Mouse (Mus musculus): ENCODE data around the gene Psapl1. TPM values are rescaled to one million over a fixed set of nuclear protein-coding genes. Genes with fewer than 3 reads are reported as not detected.

Gene Psapl1
- polyA plus RNA-seq, 1 experiment from 2014 or later: 0.10 TPM

DNA sequence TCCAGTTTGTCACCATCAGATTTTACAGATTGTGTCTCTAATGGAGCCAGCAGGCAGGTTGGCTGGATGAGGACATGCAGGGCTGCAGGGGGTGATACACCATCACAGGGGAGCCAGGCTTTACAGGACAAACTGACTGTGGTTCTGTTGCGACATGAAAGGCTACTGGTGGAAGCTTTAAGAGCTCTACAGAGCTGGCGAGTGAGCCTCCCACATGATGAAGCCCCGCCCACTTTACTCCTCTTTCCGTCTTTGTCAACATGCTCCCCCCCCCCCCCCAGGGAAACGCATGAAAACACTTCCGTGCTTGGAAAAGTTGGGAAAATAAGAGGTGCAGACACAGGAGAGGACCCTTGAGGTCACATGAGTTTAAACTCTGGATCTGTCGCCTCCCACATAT is 25.6 kb upstream of the Psapl1 start:
- Histone ChIP-seq H3K4me2 (ENCODE audit: low read length) (no peak overlapping the region), H3K4me1 (ENCODE audit: control insufficient read depth, insufficient read depth, low read depth, low read length) (peaks cover 12% of the 10 kb centered on the region), H3K27me3 (replicated peaks; ENCODE audit: control insufficient read depth, insufficient read depth, low read length) (no peaks in the 10 kb centered on the region), H3K27ac (ENCODE audit: low read depth, low read length) (no peak overlapping the region), H3K9ac (ENCODE audit: low read depth, low read length) (no peak overlapping the region), H3K9me3 (ENCODE audit: control insufficient read depth, low read length) (no peaks in the 10 kb centered on the region), H3K36me3 (ENCODE audit: control insufficient read depth, insufficient read depth, low read length) (no peaks in the 10 kb centered on the region), H3K4me3 (ENCODE audit: low read length) (no peak overlapping the region)
- ATAC-seq: no peak
- 57% methylated on average over 7 of the region's 7 CpGs for WGBS

GRCm38 (mm10) chr5:36178785-36179184 is 25.0 kb upstream of the Psapl1 start:
- Histone ChIP-seq H3K4me2 (ENCODE audit: low read length) (no peak overlapping the region), H3K27me3 (replicated peaks; ENCODE audit: control insufficient read depth, insufficient read depth, low read length) (no peaks in the 10 kb centered on the region), H3K9me3 (ENCODE audit: control insufficient read depth, low read length) (no peaks in the 10 kb centered on the region), H3K36me3 (ENCODE audit: control insufficient read depth, insufficient read depth, low read length) (no peaks in the 10 kb centered on the region), H3K4me1 (ENCODE audit: control insufficient read depth, insufficient read depth, low read depth, low read length) (peaks cover 12% of the 10 kb centered on the region), H3K9ac (ENCODE audit: low read depth, low read length) (no peak overlapping the region), H3K4me3 (ENCODE audit: low read length) (no peak overlapping the region), H3K27ac (ENCODE audit: low read depth, low read length) (no peak overlapping the region)
- no peak for ATAC-seq
- WGBS: 93% methylated on average over 3 of the region's 3 CpGs

- Histone ChIP-seq H3K36me3 (ENCODE audit: control insufficient read depth, insufficient read depth, low read length) (no peaks in the 10 kb centered on the region), H3K4me1 (ENCODE audit: control insufficient read depth, insufficient read depth, low read depth, low read length) (peaks cover 8% of the 10 kb centered on the region), H3K27ac (ENCODE audit: low read depth, low read length) (no peak overlapping the region), H3K27me3 (replicated peaks; ENCODE audit: control insufficient read depth, insufficient read depth, low read length) (no peaks in the 10 kb centered on the region), H3K9ac (ENCODE audit: low read depth, low read length) (no peak overlapping the region), H3K4me3 (ENCODE audit: low read length) (no peak overlapping the region), H3K9me3 (ENCODE audit: control insufficient read depth, low read length) (no peaks in the 10 kb centered on the region), H3K4me2 (ENCODE audit: low read length) (no peak overlapping the region)
- 90% methylated on average over 5 of the region's 5 CpGs for WGBS
- no peak for ATAC-seq
These were observed 24.1 kb upstream of the Psapl1 start for GRCm38 (mm10) chr5:36179708-36180107.

DNA sequence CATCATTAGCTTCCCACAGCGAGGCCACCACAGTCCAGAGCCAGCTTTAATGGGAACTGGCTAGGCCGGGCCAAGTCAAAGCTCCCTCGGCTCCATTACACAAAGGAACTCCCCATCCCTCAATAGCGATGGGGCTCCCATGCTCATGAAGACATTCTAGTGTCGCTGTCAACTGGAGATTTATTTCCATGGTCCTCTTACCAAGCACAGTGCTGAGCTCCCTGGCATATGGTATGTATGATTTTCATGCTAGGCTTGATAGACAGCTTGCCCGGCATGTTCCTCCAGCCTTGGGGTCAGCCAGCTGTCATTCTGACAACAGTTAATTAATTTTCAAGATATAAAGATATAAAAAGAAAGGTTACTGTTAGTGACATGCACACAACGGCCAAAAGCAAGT is 21.5 kb upstream of the Psapl1 start:
- Histone ChIP-seq H3K4me3 (ENCODE audit: low read length) (no peak overlapping the region), H3K27me3 (replicated peaks; ENCODE audit: control insufficient read depth, insufficient read depth, low read length) (no peaks in the 10 kb centered on the region), H3K36me3 (ENCODE audit: control insufficient read depth, insufficient read depth, low read length) (no peaks in the 10 kb centered on the region), H3K9ac (ENCODE audit: low read depth, low read length) (no peak overlapping the region), H3K4me2 (ENCODE audit: low read length) (no peak overlapping the region), H3K9me3 (ENCODE audit: control insufficient read depth, low read length) (no peaks in the 10 kb centered on the region), H3K4me1 (ENCODE audit: control insufficient read depth, insufficient read depth, low read depth, low read length) (no peaks in the 10 kb centered on the region; the same call in 1 of the 2 replicates), H3K27ac (ENCODE audit: low read depth, low read length) (no peak overlapping the region)
- ATAC-seq: peak; percentile 56
- 44% methylated on average over 7 of the region's 7 CpGs for WGBS

- no peak overlapping the region for H3K4me3 ChIP-seq (ENCODE audit: low read length)
- H3K9me3 ChIP-seq (ENCODE audit: control insufficient read depth, low read length): no peaks in the 10 kb centered on the region
- no peak overlapping the region for H3K9ac ChIP-seq (ENCODE audit: low read depth, low read length)
- no peak overlapping the region for H3K27ac ChIP-seq (ENCODE audit: low read depth, low read length)
- H3K4me2 ChIP-seq (ENCODE audit: low read length): no peak overlapping the region
- ATAC-seq: peak; percentile 38
- no peaks in the 10 kb centered on the region; the same call in 1 of the 2 replicates for H3K4me1 ChIP-seq (ENCODE audit: control insufficient read depth, insufficient read depth, low read depth, low read length)
- WGBS: 53% methylated on average over 8 of the region's 8 CpGs
- H3K27me3 ChIP-seq (replicated peaks; ENCODE audit: control insufficient read depth, insufficient read depth, low read length): no peaks in the 10 kb centered on the region
- no peaks in the 10 kb centered on the region for H3K36me3 ChIP-seq (ENCODE audit: control insufficient read depth, insufficient read depth, low read length)
These were observed 17.3 kb upstream of the Psapl1 start for GRCm38 (mm10) chr5:36186294-36187053.

- WGBS: 85% methylated on average over 4 of the region's 4 CpGs
- Histone ChIP-seq H3K9ac (ENCODE audit: low read depth, low read length) (no peak overlapping the region), H3K27ac (ENCODE audit: low read depth, low read length) (no peak overlapping the region), H3K4me3 (ENCODE audit: low read length) (no peak overlapping the region), H3K4me1 (ENCODE audit: control insufficient read depth, insufficient read depth, low read depth, low read length) (no peaks in the 10 kb centered on the region; the same call in 1 of the 2 replicates), H3K9me3 (ENCODE audit: control insufficient read depth, low read length) (no peaks in the 10 kb centered on the region), H3K36me3 (ENCODE audit: control insufficient read depth, insufficient read depth, low read length) (no peaks in the 10 kb centered on the region), H3K27me3 (replicated peaks; ENCODE audit: control insufficient read depth, insufficient read depth, low read length) (no peaks in the 10 kb centered on the region), H3K4me2 (ENCODE audit: low read length) (no peak overlapping the region)
- no peak for ATAC-seq
These were observed 15.5 kb upstream of the Psapl1 start for GRCm38 (mm10) chr5:36188310-36188709.

- H3K4me3 ChIP-seq (ENCODE audit: low read length): no peak overlapping the region
- no peak overlapping the region for H3K27ac ChIP-seq (ENCODE audit: low read depth, low read length)
- no peaks in the 10 kb centered on the region for H3K27me3 ChIP-seq (replicated peaks; ENCODE audit: control insufficient read depth, insufficient read depth, low read length)
- no peaks in the 10 kb centered on the region for H3K9me3 ChIP-seq (ENCODE audit: control insufficient read depth, low read length)
- H3K9ac ChIP-seq (ENCODE audit: low read depth, low read length): no peak overlapping the region
- H3K4me1 ChIP-seq (ENCODE audit: control insufficient read depth, insufficient read depth, low read depth, low read length): peaks cover 11% of the 10 kb centered on the region
- 84% methylated on average over 4 of the region's 4 CpGs for WGBS
- no peaks in the 10 kb centered on the region for H3K36me3 ChIP-seq (ENCODE audit: control insufficient read depth, insufficient read depth, low read length)
- H3K4me2 ChIP-seq (ENCODE audit: low read length): no peak overlapping the region
- no peak for ATAC-seq
These were observed 12.5 kb upstream of the Psapl1 start for GRCm38 (mm10) chr5:36191285-36191684.

GRCm38 (mm10) chr5:36191876-36192275 is 11.9 kb upstream of the Psapl1 start:
- Histone ChIP-seq H3K9me3 (ENCODE audit: control insufficient read depth, low read length) (no peaks in the 10 kb centered on the region), H3K27ac (ENCODE audit: low read depth, low read length) (no peak overlapping the region), H3K27me3 (replicated peaks; ENCODE audit: control insufficient read depth, insufficient read depth, low read length) (no peaks in the 10 kb centered on the region), H3K4me1 (ENCODE audit: control insufficient read depth, insufficient read depth, low read depth, low read length) (peaks cover 11% of the 10 kb centered on the region), H3K4me3 (ENCODE audit: low read length) (no peak overlapping the region), H3K36me3 (ENCODE audit: control insufficient read depth, insufficient read depth, low read length) (no peaks in the 10 kb centered on the region), H3K9ac (ENCODE audit: low read depth, low read length) (no peak overlapping the region), H3K4me2 (ENCODE audit: low read length) (no peak overlapping the region)
- no peak for ATAC-seq
- 85% methylated on average over 3 of the region's 3 CpGs for WGBS

DNA sequence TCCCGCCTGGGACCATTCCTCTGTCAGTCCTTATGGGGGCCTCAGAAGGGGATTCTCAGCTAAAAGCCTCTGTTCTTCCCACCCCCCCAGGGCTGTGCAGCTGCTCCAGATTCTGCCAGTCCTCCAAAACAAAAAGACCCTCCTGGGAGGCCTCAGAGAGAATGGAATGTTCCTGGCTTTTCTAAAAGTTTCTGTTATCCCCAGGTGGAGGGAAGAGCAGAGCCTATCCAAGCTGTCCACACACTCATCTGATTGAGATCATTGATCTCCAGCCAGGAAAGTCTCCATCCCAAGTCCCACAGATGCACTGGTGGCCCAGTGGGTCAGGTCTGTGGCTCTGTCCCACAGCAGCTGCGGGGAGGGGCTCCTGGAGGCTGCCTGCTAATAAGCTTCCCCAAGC is 11.1 kb upstream of the Psapl1 start:
- no peak for ATAC-seq
- Histone ChIP-seq H3K27ac (ENCODE audit: low read depth, low read length) (no peak overlapping the region), H3K27me3 (replicated peaks; ENCODE audit: control insufficient read depth, insufficient read depth, low read length) (no peaks in the 10 kb centered on the region), H3K36me3 (ENCODE audit: control insufficient read depth, insufficient read depth, low read length) (no peaks in the 10 kb centered on the region), H3K9me3 (ENCODE audit: control insufficient read depth, low read length) (no peaks in the 10 kb centered on the region), H3K4me3 (ENCODE audit: low read length) (no peak overlapping the region), H3K9ac (ENCODE audit: low read depth, low read length) (no peak overlapping the region), H3K4me1 (ENCODE audit: control insufficient read depth, insufficient read depth, low read depth, low read length) (peaks cover 11% of the 10 kb centered on the region), H3K4me2 (ENCODE audit: low read length) (no peak overlapping the region)
- 64% methylated on average over 2 of the region's 2 CpGs for WGBS

Measured in hindbrain, embryonic 16.5 days (tissue).